Mouse (Mus musculus): ENCODE data around the gene Rasgef1b. TPM values are rescaled to one million over a fixed set of nuclear protein-coding genes. Genes with fewer than 3 reads are reported as not detected.

Gene Rasgef1b
- polyA plus RNA-seq, 1 experiment: 1.00 TPM

DNA sequence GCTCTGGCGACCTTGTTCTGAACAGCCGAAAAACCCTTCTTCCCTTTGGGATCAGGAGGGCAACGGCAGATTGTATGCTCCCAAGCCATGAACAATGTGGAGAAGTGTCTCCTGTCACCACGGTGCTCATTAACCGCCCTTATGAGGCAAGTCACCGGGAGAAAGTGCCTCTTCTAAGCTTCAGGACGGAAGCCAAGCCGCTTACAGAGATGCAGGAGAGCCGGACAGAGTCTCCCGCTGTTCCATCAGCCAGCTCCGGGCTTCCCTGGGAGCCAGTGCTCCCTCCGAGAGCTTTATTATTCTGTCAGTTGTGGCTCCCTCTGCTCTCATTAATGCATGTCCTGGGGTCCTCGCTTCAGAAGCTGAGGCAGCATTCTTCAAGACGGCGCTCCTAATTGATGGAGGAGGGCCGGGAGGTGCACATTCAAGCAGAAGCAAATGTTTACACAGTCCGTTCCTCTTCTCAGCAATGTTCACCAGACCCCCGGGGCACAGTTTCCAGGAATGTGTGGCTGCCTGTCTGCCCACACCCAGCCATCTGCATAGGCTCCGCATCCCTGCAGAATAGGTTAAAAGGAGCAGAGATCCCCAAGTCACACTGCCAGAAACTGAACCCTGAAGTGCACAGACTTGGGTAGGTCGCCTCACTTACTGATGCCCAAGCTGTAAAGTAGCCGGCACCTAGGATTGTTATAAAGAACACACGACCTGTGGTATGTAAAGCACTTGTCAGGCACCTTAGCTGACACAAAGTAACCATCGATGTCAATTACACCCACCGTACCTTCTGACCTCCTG, 115.3 kb downstream of the Rasgef1b start:
- TF ChIP-seq CTCF (IDR thresholded peaks at IDR 0.05; ENCODE audit: control insufficient read depth, insufficient read depth, low read length) (no peak), POLR2A (IDR thresholded peaks at IDR 0.05; ENCODE audit: borderline replicate concordance, control insufficient read depth, low read depth, low read length) (no peak)
- Histone ChIP-seq H3K4me3 (replicated peaks; ENCODE audit: control insufficient read depth, low read depth, low read length) (no peak overlapping the region), H3K4me1 (ENCODE audit: control insufficient read depth, insufficient read depth, low read length) (no peaks in the 10 kb centered on the region), H3K27ac (ENCODE audit: control insufficient read depth, insufficient read depth, low read depth, low read length, poor library complexity) (no peak overlapping the region)
- 8% methylated on average over 24 of the region's 24 CpGs for WGBS

DNA sequence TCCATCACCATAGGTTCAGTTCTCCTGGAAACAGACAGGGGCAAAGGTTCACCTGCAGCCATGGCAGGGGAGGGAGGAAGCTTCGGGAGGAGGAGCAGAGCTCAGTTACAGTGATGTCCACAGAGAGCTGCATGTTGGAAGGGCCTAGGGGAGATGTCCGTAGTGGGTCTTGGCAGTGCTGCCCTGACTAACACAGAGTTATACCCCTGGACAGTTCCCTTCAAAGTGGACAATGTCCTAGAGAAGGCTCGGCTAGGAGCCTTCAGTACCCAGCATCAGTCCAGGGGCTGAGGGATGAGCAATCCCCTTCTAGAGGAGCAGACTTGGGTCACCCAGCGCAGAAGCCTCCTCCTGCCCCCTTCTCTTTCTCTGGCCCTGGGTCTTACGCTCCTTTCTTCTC, 121.3 kb downstream of the Rasgef1b start:
- TF ChIP-seq POLR2A (IDR thresholded peaks at IDR 0.05; ENCODE audit: borderline replicate concordance, control insufficient read depth, low read depth, low read length): no peak
- no peak for TF ChIP-seq CTCF (IDR thresholded peaks at IDR 0.05; ENCODE audit: control insufficient read depth, insufficient read depth, low read length)
- H3K27ac ChIP-seq (ENCODE audit: control insufficient read depth, insufficient read depth, low read depth, low read length, poor library complexity): no peak overlapping the region
- H3K4me3 ChIP-seq (replicated peaks; ENCODE audit: control insufficient read depth, low read depth, low read length): no peak overlapping the region
- WGBS: 68% methylated on average over 5 of the region's 5 CpGs
- no peaks in the 10 kb centered on the region for H3K4me1 ChIP-seq (ENCODE audit: control insufficient read depth, insufficient read depth, low read length)

DNA sequence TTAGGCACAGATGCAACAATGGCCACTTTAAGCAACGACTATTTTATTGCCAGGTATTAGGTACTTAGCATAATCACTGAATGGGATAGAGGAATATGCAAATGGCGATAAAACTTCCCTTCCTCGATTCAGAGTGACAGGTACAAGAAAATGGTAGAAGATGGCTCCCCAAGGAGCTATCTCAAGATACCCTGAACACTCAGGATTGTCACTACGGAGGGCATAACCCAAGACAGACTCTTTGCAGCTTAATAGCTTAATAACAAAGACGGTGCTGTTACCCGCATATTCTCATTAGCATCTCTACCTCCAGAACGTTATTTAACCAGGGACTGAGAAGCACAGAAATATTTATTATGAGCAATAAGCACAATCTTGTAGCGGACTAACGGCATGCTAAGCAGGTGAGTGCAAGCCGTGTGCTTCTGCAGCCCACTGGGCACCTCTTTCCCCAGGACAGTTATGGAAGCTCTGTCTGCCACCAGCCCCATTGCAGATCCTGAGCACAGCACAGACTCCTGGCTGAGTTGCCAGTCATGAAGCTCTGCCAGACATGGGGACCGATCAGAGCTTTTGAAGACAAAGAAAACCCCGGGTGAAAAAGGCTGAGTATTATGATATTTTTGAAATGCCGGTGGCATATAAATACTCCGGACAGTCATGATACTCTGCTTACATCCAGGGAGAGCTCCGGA, 122.6 kb downstream of the Rasgef1b start:
- Histone ChIP-seq H3K4me1 (ENCODE audit: control insufficient read depth, insufficient read depth, low read length) (no peaks in the 10 kb centered on the region), H3K4me3 (replicated peaks; ENCODE audit: control insufficient read depth, low read depth, low read length) (no peak overlapping the region), H3K27ac (ENCODE audit: control insufficient read depth, insufficient read depth, low read depth, low read length, poor library complexity) (no peak overlapping the region)
- TF ChIP-seq CTCF (IDR thresholded peaks at IDR 0.05; ENCODE audit: control insufficient read depth, insufficient read depth, low read length) (no peak), POLR2A (IDR thresholded peaks at IDR 0.05; ENCODE audit: borderline replicate concordance, control insufficient read depth, low read depth, low read length) (no peak)
- 81% methylated on average over 15 of the region's 15 CpGs for WGBS

DNA sequence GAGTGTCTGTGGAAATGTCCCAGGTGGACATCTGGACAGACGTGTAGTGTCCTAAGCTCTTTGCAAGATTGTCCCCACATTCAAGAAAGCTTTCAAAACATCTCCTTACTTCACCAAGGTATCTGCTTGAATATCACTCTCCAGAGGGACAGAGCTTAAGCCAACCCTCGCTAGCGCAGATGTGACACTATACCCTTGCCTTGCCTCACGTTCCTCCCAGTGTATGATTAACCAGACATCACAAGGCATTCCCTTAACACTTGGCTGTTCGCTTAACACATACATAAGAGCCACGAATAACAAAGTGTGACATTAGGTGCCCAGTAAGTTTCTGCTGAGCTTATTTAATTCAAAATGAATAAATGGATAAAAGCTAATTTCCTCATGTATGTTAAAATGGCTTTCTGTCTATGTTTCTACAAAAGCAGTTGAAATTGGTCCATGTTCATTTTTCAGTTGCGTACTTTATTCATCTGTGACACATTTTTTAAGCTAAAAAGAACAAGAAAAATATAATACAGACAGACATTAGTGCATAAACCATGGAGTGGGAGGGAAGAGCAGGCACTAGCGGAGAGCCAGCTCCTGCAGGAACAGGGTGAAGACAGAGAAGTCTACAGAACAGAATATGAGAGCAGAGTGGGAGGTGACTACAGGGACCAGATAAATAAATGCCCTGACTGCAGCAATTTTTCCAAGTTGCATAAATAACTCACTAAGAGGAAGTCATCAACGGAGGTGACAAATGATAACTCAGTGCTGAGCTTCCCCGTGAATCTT, 126.4 kb downstream of the Rasgef1b start:
- no peak overlapping the region for H3K27ac ChIP-seq (ENCODE audit: control insufficient read depth, insufficient read depth, low read depth, low read length, poor library complexity)
- H3K4me3 ChIP-seq (replicated peaks; ENCODE audit: control insufficient read depth, low read depth, low read length): no peak overlapping the region
- TF ChIP-seq POLR2A (IDR thresholded peaks at IDR 0.05; ENCODE audit: borderline replicate concordance, control insufficient read depth, low read depth, low read length) (no peak), CTCF (IDR thresholded peaks at IDR 0.05; ENCODE audit: control insufficient read depth, insufficient read depth, low read length) (no peak)
- no peaks in the 10 kb centered on the region for H3K4me1 ChIP-seq (ENCODE audit: control insufficient read depth, insufficient read depth, low read length)
- WGBS: 68% methylated on average over 10 of the region's 10 CpGs

DNA sequence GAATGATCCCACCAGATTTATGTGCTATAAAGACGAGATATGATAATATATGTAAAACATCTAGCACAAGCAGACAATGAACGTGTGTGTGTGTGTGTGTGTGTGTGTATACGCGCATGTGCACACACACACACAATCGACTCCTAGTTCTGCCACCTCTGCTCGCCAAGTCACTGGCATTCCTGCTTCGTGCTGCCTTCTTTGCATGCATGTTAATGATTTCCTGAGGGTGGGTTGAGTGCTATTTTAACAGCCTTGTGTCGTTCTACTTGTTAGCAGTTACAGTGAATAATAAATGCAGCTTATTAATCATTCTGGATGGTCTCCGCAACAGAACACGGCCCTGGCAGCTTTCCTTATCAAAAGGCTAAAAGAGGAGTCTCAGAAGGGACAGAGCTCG, 129.5 kb downstream of the Rasgef1b start:
- 71% methylated on average over 11 of the region's 11 CpGs for WGBS
- Histone ChIP-seq H3K27ac (ENCODE audit: control insufficient read depth, insufficient read depth, low read depth, low read length, poor library complexity) (no peak overlapping the region), H3K4me3 (replicated peaks; ENCODE audit: control insufficient read depth, low read depth, low read length) (no peak overlapping the region), H3K4me1 (ENCODE audit: control insufficient read depth, insufficient read depth, low read length) (no peaks in the 10 kb centered on the region)
- TF ChIP-seq CTCF (IDR thresholded peaks at IDR 0.05; ENCODE audit: control insufficient read depth, insufficient read depth, low read length) (no peak), POLR2A (IDR thresholded peaks at IDR 0.05; ENCODE audit: borderline replicate concordance, control insufficient read depth, low read depth, low read length) (no peak)

DNA sequence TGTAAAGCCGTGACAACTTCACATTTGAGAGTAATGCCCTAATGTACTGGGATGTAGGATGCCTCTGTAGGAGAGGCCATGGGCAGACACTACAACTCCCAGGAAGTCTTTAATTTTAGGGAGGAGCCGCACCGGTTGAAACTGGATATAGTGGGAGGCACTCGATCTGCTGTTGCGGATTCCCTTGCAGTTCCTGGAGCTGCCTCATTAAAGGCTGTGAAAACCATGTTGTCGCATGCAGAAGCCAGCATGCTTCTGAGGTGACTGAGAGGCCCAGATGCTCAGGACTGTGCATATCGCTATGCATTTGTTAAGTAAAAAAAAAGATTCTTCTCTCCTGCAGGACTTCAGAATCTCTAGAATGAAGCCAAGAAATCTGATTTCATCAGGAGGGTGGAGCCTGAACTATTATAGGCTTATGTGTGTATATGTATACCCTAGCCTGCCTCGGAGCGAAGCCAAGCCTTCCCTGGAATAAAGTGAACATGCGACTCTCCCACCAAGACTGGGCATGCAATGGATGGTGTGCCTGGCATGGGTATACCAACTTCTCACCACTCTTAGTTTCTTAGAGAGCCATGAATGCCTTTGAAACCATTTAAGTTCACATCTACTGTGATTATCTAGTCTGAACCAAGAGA, 130.3 kb downstream of the Rasgef1b start:
- whole genome bisulfite sequencing: 86% methylated on average over 10 of the region's 10 CpGs
- H3K27ac ChIP-seq (ENCODE audit: control insufficient read depth, insufficient read depth, low read depth, low read length, poor library complexity): no peak overlapping the region
- no peak overlapping the region for H3K4me3 ChIP-seq (replicated peaks; ENCODE audit: control insufficient read depth, low read depth, low read length)
- no peak for TF ChIP-seq POLR2A (IDR thresholded peaks at IDR 0.05; ENCODE audit: borderline replicate concordance, control insufficient read depth, low read depth, low read length)
- TF ChIP-seq CTCF (IDR thresholded peaks at IDR 0.05; ENCODE audit: control insufficient read depth, insufficient read depth, low read length): no peak
- no peaks in the 10 kb centered on the region for H3K4me1 ChIP-seq (ENCODE audit: control insufficient read depth, insufficient read depth, low read length)

DNA sequence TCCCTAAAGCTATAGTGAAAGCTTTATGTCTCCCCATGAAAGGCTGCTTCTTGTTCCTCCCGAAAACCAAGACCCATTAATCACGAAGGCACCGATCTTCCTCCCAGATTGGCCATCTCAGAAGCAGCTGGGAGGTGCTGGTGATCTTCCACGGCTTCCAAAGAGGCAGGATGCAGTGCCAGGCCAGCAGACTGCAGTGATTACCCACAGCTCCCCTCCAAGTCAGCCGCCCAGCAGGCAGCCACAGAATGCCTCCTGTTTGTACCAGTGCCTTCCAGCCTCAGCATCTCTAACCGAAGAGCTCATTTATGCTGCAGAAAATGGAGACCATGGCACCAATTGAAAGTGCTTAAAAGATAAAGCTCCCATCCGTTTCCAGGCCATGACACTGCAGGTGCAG, 131.2 kb downstream of the Rasgef1b start:
- no peak overlapping the region for H3K27ac ChIP-seq (ENCODE audit: control insufficient read depth, insufficient read depth, low read depth, low read length, poor library complexity)
- 62% methylated on average over 7 of the region's 7 CpGs for WGBS
- TF ChIP-seq CTCF (IDR thresholded peaks at IDR 0.05; ENCODE audit: control insufficient read depth, insufficient read depth, low read length): no peak
- no peak for TF ChIP-seq POLR2A (IDR thresholded peaks at IDR 0.05; ENCODE audit: borderline replicate concordance, control insufficient read depth, low read depth, low read length)
- no peaks in the 10 kb centered on the region for H3K4me1 ChIP-seq (ENCODE audit: control insufficient read depth, insufficient read depth, low read length)
- no peak overlapping the region for H3K4me3 ChIP-seq (replicated peaks; ENCODE audit: control insufficient read depth, low read depth, low read length)
